Mouse (Mus musculus) embryo, embryonic 10.5 days (tissue): ENCODE measurements around the gene Mical2.

Experiments
- DNase-seq: peaks from one replicate; pipeline ENCODE4 v3.0.0-alpha.2; 2015; ENCODE audit warnings: low spot score

Gene Mical2

DNA sequence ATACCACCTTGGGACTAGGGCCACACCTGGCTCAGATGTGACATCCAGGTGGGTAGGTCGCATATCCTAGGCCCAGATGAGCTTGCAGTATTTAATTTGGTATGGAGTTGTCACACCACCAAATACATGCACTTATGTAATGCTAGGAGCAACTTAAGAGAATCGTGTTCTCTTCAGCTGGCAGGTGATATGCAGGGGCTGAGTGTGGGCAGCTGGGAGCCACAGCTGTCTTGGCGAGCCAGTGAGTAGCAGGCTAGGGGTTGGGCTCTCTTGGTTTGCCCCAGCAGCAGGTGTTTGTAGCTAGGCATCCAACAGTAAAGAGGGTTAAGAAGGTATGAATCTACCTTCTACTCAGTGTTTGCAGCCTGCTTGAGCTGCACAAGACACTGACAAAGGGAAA, 49.4 kb downstream of the Mical2 start:
- DNase-seq, result no peak

DNA sequence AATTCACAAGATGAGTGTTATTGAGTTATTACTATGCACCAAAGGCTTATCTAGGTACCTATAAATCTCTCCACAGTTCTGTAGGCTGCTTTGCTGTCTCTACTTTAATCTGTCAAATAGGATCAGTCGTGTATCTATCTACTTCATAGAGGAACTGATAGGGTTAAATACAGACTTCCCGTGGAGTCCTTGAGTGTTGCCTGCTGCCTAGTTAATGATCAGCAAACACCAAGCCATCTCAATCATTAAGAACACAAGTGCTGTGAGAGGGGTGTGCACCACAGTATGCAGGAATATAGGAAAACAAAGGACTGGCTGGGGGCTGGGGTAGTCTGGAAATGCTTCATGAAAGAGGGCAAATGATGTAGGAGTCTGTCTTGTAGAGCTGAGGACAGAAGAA, 50.2 kb downstream of the Mical2 start:
- no peak for DNase-seq

DNA sequence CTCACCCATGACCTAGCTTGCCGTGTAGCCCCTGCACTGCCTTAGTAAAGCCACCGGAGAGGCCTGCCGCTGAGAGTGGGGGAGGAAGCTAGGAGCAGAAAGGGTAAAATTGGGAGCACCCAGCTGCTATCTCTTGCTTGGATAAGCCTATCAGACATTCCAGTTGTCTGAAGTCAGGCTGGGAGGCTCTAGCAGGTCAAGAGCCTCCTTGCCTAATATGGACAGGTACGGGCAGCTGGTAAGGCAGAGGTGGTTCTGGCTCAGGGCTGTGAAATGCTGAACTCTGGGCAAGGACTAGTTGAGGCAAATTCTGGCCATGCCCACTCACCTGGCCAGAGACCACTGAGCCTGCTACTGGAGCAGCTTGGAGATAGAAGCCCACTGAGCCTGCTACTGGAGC, 51.2 kb downstream of the Mical2 start:
- DNase-seq, result no peak

DNA sequence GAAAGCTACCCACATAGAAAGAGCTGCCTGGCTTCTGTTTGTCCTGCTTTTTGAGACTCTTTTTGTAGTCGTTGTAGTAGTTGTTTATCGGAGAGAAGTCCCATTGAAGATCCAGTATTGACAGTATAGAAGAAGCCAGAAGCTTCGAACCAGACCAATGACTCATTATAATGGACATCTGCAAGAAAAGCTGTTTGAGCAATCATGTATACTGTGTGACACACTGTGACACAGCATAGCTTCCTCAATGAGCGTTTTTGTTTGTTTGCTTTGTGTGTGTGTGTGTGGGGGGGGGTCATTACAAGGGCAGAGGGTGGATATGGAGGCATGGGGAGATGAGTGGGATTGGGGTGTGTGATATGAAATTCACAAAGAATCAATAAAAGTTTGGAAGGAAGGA, 53.0 kb downstream of the Mical2 start:
- DNase-seq, result no peak

DNA sequence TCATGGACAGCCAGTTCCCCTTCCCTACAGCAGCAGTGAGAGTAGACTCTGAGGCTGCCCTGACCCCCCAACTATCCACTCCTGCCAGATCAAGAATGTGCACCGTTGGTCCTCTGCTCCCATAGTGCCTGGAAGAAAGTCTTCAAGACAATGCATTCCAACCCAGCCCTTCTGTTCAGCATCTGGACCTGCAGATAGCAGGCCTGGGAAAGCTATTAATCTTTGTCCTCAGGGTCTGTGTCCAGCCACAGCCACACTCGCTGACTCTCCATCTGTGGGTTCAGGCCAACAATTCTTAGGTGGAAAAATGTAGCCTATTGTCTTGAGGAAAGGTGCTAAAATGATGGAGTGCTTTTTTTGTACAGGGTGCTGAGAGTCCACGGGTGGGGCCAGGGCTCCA, 54.8 kb downstream of the Mical2 start:
- DNase-seq, result peak; percentile 35

DNA sequence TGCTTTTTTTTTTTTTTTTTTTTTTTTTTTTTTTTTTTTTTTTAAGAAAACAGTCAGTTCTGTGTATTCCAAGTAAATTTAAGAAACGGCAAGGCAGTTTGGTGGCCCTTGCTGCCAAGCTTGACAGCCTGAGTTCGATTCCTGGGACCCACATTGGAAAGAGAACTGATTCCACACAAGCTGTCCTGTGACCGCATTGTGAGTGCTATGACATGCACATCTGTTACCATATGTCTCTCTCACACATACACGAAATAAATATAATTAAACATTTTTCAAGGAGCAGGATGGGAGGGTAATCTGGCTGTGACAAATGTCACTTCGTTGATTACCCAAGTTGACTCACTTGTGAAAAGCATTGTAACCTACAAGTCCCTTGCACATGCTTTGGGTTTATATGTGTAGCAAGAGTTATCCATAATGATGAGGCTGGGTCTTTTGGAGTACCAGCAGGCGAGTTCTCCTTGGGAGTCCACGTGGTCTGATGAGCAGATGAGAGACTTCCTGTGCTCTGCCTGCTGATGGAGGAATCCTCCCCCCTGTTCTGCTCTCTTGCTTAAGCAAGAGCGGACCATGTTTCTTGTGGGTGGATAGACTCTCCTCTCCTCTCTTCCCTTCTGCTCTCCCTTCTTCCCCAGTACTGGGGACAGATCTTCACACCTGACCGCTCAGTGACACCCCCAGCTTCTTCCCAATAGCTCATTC, 58.1 kb downstream of the Mical2 start:
- DNase-seq, result no peak

DNA sequence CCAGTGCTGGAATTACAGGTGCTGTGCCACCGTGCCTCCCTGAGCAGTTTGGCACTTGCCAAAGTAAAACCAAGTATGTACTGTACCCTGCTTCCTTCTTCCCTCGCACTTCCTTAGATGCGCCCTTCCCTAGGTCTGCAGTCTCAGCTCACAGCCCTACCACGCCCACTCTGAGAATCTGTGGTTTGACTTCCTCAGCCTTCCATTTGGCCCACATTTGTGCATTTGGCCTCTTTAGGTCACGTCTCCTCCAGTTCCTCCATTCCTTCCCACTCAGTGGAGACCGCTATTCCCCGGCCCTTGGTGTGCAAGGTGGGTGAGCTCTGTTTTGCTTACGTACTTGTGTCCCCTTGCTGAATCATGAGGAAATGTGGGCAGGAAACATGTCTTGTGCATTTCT, 59.9 kb downstream of the Mical2 start:
- no peak for DNase-seq

DNA sequence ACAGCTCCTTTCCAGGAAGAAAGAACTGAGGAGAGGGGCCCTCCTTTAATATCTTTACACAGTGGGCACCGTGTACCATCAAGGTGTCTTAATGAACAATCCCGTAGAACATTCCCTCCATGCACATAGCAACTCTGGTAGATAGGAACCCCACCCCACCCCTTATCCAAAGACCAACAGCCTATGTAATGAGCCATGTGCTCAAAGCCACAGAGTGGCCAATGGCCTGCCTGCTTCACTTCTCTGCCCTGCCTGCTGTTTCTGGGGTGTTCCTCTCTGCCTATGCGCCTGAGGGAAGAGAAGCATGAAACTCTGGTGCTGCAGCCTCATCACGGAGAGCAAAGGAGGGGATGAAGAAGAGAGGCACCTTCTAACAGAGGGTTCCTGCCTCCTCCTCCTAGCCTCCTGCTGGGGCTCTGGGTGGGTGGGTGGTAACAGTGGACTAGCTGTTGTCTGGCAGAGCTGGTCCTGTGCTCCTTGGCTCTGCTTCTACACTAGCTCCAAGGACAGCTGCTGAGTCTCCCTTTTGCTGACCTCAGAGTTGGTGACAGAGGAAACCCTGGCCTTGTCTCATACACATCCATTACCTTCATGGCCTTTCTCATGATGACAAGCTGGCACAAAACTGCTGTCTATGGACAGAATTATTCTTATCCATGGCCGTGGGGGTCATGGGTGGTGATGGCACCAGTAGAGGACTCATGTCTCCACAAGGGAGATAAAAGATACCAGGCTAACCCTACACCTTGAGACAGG, 62.9 kb downstream of the Mical2 start:
- DNase-seq, result no peak

DNA sequence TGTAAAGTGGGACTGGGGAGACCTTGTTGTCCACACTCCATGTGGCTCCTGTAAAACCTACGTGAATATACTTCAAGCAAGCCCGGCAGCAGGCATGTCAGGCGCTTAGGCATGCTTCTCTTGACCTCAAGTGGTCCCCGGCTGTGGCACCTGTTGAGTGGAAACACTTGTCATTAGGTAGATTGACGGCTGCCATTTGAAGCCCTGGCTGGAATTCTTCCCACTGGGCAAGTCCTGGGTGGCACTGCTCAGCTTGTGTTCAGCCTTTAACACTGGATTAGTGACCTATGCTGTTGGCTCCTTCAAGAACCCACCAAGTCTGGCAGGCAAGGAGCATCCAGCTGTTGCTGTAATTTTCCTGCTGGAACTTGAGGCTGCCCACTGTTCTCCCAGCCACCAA, 63.9 kb downstream of the Mical2 start:
- no peak for DNase-seq

DNA sequence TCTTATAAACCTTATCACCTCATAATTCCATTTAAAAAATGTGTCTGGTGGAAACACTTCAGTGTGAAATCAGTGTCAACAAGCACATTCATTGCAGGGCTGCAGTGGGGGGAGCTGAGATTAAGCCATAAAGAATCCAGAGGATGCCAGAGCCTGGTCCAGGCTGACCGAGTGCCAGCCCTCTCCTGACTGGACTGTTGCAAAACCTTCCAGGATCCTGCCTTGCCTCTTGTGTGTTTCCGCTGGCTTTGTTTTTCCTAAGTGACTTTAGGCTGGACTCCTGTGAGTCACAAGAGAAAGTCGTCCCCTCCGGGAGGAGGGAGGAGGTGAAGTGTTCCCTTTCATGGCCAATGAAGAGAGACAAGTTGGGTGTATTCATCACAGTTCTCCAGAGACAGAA, 64.3 kb downstream of the Mical2 start:
- DNase-seq, result no peak

DNA sequence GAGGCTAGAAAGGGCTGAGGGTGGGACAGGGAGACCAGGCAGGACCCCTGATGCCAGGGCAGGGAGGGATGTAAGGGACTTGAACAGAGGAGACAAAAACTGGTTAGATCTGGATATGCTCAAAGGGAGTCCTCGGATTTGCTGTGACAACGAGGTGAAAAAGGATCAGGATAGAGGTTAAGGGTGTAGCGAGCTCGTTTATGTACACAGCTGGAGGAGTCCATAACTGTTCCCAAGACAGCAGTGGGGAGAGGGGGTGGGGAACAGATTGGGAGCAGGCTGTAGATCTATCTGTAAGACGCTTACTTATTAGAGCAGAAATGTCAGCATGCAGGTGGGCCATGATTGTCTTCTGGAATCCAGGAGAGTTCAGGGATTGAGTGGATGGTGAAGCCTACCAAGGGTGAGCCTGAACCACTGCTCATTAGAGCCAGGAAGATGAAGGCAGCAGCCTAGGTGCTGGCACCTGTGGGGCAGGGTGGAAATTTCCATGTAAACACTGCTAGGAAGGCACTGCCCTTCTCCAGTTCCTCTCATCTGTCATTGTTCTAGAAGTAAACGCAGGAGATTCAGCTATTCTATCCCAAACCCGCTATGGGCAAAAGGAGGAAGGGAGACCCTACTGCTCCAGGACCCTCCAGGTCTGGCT, 67.9 kb downstream of the Mical2 start:
- no peak for DNase-seq

DNA sequence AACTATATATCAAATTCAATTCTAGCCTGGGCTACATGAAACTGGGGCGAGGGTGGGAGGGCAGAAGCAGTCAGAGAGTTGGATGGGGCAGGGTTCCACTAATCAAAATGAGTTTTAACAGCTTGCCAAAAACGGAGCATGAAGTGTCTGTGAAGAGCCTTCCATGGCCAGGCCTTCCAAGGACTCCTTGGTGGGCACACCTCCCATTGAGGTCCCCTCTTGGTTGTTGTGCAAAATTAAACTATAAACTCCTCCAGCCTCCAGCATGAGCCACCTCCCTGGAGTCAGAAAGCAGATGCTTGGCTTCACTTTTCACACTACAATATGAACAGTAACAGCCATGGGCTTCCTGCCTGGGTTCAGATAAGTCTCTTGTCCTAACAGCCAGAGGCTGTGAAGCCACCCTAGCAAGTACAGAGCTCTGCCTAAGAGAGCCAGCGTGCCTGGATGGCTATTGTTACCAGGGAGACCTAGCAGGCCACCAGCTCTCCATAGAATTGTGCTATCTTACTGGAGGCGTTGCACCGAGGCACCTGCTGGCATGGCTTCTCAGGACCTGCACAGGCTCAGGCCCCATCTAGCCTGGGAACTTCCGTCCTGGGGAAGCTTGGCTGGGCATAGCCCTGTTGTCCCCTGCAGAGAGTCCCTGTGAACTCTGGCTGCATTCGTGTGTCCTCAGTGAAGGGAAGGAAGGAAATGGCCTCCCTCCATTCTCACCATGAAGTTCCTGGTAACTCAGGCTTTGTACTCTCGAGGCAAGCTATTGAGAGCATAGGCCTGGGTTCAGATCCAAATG, 70.0 kb downstream of the Mical2 start:
- DNase-seq, result no peak

DNA sequence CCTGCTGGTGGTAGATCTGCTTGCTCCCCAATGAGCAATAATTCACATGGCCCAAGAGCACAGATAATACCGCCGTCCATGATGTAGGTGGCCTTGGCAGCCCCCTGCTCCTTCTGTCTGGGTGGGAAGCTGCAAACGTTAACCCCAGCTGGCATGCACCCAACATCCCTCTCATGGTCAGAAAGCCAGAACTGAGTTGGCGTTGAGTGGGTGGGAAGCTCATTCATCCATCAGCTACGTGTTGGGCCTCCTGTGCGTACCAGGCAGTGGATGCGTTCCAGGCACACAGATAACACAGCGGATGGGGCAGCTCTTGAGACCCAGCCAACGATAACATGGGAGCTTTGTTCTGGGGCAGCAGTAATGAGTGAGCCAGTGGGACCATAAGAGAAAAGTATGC, 72.4 kb downstream of the Mical2 start:
- no peak for DNase-seq

DNA sequence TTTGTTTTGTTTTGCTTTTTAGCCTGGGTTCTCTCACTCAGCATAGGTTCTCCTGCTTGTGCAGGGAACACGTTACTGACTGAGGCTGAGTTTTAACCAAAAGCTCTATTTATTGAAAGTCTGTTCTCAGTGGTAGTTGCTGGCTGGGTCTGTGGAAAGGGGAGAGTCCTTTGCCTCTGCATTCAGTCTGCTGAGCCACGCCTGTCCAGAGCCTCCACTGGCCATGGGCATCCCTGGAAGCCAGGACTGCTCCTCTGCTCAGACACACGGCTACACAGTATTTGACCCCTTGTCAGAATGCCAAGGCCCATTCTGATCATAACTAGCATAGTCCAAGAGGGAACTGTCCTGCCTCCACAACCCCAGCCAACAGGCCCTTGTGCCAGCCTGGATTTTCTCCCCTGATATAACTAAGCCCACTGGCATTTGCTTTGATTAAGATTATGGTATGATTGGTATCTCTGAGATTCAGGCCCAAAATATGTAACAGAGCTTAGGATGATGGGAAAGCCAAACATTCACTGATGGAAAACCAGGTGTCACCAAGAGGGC, 73.3 kb downstream of the Mical2 start:
- no peak for DNase-seq

DNA sequence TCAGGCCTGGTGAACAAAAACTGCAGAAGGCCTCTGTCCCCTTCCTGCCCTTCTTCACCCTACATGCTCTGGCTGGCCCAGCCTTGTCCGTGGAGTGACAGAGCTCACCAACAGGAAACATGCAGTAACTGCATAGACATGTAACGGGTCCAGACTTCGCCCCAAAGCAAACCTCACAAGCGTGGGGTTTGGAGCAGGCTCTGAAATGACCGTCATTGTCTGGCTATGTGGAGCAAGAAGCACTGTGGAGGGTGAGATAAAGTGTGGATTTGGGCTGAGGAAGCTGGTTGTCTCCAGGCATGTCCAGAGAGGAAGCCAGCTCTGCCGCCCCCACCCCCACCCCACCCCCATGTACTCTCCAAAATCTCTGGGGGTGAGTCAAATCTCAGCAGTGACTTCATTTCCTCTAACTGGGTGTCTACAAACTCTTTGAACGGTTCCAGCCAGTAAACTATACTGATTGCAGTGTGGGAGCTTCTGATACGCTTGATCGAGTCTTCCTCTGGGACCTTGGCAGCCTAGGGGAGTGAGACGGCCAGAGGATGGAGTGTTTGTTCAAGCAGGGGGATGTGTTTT, 74.0 kb downstream of the Mical2 start:
- no peak for DNase-seq

DNA sequence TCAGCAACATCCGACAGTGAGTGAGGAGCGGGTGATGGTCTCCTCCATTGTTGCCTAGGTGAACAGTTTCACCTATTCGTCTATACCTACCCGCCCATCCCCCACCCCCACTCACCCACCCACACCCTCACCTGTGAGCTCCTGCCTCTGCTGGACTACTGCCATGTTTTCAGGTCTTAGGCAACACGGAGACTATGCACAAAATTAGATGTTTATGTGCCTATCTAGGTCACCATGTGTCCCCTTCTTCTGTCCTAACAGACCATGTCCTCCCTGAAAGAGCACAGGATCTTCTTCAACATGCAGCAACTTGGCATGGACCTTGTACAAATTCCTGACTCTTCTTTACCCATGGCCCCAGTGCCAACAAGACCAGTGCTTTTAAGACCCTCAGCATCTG, 74.5 kb downstream of the Mical2 start:
- no peak for DNase-seq

DNA sequence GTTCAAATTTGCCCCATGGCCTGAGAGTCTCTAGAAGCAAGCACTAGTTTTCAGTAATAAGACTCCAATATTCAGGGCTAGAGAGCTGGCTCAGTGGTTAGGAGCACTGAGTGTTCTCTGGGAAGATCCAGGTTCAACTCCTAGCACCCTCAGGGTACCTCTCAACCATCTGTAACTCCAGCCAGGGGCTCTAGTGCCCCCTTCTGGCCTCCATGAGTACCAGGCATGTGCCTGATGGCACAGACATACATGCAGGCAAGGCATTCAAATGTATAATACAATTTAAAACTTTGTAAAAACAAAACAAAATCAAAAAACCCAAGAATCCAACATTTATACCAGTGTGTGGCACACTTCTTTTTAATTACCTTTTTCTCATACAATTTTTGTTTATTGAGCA, 75.4 kb downstream of the Mical2 start:
- DNase-seq, result no peak

DNA sequence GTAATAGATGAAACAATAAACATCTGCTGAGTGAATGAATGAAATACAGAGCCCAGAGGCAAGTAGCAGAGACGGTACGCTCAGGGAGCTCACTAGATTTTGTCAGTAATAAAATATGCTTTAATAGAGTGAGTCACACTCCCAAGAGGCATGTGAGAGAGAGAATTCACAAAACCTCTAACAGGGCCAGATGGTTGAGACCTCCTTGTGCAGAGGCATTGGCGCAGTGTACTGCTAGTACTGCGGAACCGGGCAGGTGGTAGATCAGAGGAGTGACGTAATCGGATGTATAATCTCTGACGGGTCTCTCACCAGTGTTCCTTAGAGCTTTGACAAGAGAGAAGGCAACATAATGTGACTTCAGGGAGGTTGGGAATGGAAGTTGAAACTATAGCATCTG, 78.7 kb downstream of the Mical2 start:
- no peak for DNase-seq

DNA sequence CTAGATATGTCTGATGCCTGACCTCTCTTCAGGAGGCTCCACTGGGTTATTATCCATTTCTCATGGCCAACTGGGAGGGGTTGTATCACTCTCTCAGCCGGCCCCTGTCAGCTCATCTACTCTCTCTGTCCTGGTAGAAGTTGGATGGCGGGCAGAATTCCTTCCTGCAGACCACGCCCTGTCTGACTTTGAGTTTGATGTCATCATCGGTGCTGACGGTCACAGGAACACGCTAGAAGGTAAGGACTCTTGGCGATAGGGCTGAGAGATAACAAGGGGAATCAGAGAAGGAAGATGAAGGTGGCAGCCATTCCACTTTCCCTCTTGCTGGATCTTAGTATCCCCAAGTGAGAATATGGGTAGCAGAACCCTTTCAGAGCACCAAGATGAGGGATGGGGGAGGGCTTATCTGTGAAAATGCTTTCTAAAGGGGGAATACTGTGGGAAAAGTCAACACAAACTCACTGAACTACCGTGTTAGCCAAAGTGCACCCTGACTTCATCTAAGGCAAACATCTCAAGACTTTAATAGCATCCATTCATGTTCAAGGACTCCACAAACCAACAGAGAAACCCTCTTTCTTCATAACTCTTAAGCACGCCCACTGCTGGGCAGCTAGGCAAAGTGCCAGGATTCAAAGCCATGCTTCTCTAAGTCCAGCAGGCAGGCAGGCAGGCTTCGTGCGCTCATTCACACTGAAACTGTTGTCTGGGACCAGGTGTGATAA, 83.8 kb downstream of the Mical2 start:
- no peak for DNase-seq

DNA sequence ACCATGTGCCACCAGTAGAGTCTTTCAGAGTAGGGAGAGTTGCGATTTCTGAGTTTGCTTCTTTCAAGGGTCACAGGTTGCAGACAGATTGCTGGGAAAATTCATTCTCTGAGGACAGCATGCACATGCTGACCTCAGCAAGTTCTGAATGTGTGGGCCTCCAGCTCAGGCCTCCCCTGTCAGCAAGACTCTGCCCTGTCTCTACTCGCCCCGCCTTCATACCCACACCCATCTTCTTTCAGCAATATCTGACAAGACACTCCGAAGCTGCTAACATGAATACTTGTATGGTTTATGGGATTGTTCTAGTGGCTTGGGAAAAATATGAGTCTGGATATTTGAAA, 84.3 kb downstream of the Mical2 start:
- DNase-seq, result no peak

DNA sequence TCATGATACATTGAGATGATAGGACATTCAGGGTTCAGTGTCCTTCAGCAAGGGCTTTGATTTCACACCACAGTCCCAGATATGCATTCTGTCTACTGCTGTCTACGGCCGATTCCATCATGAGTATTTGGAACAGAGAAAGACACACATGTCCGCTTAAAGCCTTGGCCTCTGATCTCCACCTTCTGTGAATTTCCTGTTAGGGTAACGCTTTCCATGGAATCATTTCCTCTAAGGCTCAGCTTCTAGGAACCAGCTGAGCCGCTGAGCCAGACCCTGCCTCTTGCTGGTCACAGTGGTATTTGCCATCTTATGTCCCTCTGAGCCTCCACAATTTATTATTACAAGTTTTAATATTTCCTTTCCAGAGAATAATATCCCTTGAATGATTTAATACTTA, 87.6 kb downstream of the Mical2 start:
- no peak for DNase-seq
